Mouse (Mus musculus): ENCODE data around the gene Hps5. TPM values are rescaled to one million over a fixed set of nuclear protein-coding genes. Genes with fewer than 3 reads are reported as not detected.
"Not testable (repeated sequence)": the region's sequence is repeated elsewhere in the genome, so short reads cannot be mapped to it uniquely, and the experiment has no call there.

The Hps5 gene
- total RNA-seq, 2 experiments from 2014 or later = 9.7 to 11.3 TPM

DNA sequence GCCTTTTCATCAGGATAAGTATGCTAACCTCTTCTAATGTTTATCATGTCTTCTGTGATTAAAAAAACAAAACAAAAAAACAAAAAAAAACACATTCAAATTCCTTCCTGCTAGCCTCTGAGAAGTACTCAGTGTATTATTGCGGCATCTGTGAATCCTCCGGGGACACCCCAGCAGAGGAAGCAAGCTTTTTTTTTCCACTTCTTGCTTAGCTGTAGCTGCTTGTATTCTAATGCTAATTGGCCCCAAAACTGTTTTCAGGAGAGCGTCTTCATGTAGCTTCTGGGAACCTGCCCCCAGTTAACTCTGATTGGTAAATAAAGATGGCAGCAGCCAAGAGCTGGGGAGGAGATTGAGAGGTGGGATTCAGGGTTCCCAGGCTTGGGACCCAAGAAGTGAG lies 47.4 kb downstream of the Hps5 start:
- Histone ChIP-seq H3K27ac (peak overlapping the region; percentile 40), H3K4me3 (no peak overlapping the region)
- peak; percentile 39 for DNase-seq
- intact Hi-C loops (cut with DNase I) = no loop called here
- TF ChIP-seq CTCF (IDR thresholded peaks at IDR 0.05) = no peak

DNA sequence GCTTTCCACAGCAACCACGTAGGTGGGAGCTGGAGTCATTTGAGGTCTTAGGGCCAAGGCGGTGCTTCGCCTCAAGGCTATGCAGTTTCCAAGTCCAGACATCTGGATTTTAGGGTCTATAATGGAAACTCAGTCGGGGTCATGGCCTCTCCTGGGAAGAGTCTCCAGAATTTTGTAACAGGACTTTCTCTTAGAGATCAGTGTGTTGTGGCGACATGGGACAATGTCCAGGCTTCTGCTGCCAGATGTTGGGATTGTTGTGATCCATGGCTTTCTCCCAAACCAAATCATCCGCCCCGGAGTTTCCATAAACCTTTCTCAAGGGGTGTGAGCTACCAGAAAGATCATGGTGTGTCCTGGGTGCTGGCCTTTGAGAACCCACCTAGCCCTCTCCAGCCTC lies 49.5 kb downstream of the Hps5 start:
- intact Hi-C loops (cut with DNase I) = no loop called here
- Histone ChIP-seq H3K27ac (peak overlapping the region; percentile 56), H3K4me3 (no peak overlapping the region)
- peak; percentile 57 for DNase-seq
- TF ChIP-seq CTCF (IDR thresholded peaks at IDR 0.05) = no peak

DNA sequence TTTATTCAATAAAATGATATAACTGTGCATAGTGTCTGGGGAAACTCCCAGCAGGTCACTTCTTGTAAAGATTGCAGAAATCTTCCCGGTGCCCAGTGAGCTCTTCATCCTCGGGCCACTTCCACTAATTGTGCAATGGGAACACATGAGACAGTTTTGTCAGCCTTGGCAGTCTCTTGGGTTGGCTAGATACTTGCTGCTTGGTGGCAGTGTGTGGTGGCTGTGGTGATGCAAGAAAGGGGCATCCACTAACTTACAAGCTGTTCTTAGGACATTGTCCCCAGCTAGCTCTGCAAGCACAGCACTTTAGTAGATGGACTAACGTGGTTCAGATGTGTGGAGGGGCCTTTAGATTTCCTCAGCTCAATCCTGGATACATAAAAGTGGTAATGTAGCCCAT lies 50.0 kb downstream of the Hps5 start:
- DNase-seq = peak; percentile 46
- Histone ChIP-seq H3K27ac (peak overlapping the region; percentile 56), H3K4me3 (no peak overlapping the region)
- intact Hi-C loops (cut with DNase I) = loop anchor here (2.0 kb wide), 1 partner anchor 25 kb away; no protein-coding TSS in a partner anchor
- TF ChIP-seq CTCF (IDR thresholded peaks at IDR 0.05) = no peak

DNA sequence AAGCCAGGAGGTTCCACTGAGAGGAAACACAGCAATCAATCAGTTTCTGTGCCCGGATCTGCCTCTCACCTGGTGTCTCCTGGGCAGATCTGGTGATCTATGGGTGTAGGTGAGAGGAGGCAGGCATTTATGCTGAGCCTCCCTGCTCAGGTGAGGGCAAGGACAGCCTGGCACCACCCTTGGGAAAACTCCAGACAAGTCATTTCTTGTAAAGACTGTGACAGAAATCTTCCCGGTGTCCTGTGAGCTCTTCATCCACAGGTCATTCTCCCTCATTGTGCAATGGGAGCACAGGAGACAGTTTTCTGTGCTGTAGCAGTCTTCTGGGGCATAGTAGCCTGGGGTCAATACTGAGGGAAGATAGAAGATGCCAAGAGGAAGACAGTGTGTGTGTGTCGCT lies 53.0 kb downstream of the Hps5 start, which contains the start of gene Saa1:
TSS of gene Saa1 (minus strand) at position 101 of the 400 bp plus-strand sequence.
- intact Hi-C loops (cut with DNase I); H3K4me3 ChIP-seq; H3K27ac ChIP-seq; DNase-seq: not testable (repeated sequence)

DNA sequence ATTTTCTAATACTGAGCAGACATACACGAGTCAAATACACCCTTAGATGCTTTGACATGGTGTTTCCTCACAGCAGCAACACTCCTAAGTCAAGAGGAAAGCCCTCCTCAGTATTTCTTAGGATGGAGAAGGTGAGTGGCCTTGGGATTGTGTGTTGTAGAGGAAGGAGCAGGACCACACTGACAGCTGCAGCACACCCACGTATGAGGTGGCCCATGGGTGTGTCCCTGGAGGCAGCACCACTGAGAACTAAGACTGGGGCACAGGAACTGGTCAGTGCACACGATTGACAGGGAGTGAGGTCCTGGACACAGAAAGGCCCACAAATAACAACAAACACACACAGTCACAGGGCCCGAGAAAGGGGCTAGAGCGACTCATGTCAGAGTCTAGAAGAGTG lies 55.8 kb downstream of the Hps5 start:
- H3K27ac ChIP-seq; H3K4me3 ChIP-seq; intact Hi-C loops (cut with DNase I); DNase-seq: not testable (repeated sequence)

DNA sequence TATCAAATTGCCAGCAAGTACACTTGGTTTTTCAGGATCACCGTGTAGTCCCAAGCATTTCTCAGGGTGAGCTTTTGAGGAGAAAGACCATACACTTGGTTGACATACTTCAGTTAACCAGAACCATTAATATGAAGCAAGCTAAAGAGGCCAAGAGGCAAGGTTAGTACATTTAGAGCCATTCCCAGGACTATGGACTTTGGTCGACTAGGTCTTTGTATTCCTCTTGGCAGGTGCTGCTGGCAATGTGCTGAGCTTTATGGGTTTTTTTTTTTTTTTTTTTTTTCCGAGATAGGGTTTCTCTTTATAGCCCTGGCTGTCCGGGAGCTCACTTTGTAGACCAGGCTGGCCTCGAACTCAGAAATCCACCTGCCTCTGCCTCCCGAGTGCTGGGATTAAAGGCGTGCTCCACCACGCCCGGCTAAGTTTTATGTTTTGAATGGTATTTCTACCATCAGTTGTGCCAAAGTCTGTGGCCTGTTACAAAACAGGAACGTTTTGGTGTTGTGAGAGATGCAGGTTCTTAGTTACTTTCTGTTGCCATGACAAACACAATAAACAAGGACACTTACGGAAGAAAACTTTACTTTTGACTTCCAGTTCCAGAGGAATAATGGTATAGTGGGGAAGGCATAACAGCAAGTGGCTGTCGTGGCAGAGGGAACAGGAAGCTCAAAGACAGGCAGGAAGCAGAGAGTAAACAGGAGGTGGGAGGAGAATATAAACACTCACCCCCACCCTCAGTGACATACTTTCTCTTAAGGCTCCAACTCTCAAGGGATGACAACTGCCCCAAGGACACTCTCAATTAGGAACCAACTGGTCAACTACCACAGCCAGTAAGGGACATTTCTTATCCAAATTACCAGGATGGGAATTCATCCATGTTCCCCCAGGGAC lies 57.1 kb downstream of the Hps5 start:
- TF ChIP-seq CTCF (IDR thresholded peaks at IDR 0.05) = no peak
- Histone ChIP-seq H3K4me3 (no peak overlapping the region), H3K27ac (no peak overlapping the region)
- no peak for DNase-seq
- intact Hi-C loops (cut with DNase I) = no loop called here

DNA sequence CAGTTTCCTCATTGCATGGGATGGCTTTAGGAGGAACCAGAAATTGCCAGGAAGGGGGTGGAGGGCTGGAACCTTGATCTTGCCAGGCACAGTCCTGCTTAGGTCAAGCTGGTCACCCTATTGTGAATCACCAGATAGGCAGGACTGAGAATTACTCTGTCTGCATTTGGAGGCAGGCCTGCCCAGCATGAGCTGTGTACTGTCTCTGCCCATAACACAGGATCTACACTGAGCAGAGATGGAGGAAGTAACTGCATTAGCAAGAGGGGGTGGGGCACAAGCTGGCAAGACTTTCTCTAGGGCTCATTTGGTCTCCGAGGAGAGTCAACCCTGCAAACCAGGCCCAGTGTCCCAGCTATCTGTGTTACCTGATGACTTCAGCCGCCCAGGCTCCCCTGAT lies 60.9 kb downstream of the Hps5 start:
- no peak for TF ChIP-seq CTCF (IDR thresholded peaks at IDR 0.05)
- no peak overlapping the region for H3K27ac ChIP-seq
- intact Hi-C loops (cut with DNase I) = no loop called here
- DNase-seq = no peak
- H3K4me3 ChIP-seq = no peak overlapping the region

DNA sequence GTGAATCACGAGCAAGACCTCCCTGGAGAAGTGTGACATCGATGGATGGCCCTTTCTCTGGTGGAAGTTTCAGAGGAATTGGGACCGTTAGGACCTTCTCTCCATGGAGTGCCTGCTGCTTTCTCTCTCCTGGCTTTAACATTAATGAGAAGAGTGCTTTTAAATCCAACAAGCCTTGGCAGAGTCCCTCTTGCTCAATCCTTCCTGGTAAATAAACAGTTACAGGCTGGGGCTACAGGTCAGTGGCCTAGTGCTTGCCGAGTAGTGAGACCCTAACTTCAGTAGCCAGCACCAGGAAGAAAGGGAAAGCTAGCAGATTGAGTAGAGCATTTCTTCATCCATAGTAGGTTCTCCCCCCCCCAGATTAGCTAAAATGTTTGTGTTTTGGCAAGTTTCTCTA lies 63.4 kb downstream of the Hps5 start, which contains the start of gene Saa4:
TSS of gene Saa4 (minus strand) at position 146 of the 400 bp plus-strand sequence.
- intact Hi-C loops (cut with DNase I) = no loop called here
- no peak within 1 kb of the TSS for H3K4me3 ChIP-seq
- H3K27ac ChIP-seq = no peak within 1 kb of the TSS
- no peak for DNase-seq
- no peak for TF ChIP-seq CTCF (IDR thresholded peaks at IDR 0.05)

DNA sequence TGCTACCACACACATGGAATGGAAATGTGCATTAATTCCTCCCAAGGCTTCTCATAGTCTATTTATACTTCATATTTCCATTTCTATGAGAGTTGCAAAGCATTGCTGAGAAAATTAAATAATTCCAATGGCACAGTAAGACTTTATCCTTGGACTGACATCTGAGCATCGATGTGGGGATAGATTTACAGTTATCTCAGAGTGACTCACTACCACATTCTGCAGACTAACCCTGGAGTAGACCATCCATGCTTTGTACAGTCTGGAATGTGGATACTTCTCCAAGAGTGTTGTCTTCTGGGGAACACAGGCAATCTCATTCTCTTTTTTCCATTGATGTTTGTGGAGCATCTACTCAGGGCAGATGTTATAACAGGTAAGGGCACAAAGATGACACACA lies 68.3 kb downstream of the Hps5 start:
- no peak overlapping the region for H3K27ac ChIP-seq
- intact Hi-C loops (cut with DNase I) = loop anchor here (5.0 kb wide), 1 partner anchor 35 kb away; no protein-coding TSS in a partner anchor
- TF ChIP-seq CTCF (IDR thresholded peaks at IDR 0.05) = no peak
- no peak for DNase-seq
- no peak overlapping the region for H3K4me3 ChIP-seq

DNA sequence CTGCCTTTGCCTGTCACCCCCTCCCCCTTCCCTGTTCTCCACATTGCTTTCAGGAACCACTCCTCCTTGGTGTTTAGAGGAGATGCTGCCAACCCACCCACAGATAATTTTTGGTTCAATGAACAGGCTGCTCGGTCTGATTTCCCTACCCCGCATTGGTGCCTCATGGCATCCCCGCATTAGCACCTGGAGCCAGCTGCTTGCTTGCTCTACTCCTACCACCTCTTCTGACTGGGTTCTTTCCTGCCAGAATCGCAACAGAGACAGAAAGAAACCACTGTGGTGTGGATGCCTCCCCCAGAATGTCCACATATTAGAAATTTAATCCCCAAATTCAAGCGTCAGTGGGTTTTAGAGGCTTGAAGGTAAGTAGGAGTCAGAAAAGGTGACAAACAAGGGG lies 71.5 kb downstream of the Hps5 start:
- Histone ChIP-seq H3K27ac (no peak overlapping the region), H3K4me3 (no peak overlapping the region)
- TF ChIP-seq CTCF (IDR thresholded peaks at IDR 0.05) = no peak
- intact Hi-C loops (cut with DNase I) = no loop called here
- no peak for DNase-seq

DNA sequence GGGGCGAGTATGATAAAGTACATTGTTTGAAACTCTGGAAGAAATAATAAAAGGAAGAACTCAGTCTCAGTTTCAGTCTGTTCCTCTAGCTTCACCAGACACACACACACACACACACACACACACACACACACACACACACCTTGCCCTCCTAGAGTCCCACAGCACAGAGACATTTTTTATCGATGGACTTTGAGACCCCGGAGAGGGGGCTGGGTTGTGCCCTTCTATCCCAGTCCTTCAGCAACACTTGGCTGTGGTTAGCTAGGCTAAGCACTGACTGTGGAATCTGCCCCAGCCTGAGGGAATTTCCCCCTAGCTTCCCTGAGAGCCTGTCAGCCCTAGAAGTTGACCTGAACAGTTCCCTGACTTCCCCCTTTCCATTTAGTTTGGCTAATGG lies 72.0 kb downstream of the Hps5 start:
- Histone ChIP-seq H3K27ac (no peak overlapping the region), H3K4me3 (no peak overlapping the region)
- DNase-seq = no peak
- TF ChIP-seq CTCF (IDR thresholded peaks at IDR 0.05) = no peak
- intact Hi-C loops (cut with DNase I) = no loop called here

DNA sequence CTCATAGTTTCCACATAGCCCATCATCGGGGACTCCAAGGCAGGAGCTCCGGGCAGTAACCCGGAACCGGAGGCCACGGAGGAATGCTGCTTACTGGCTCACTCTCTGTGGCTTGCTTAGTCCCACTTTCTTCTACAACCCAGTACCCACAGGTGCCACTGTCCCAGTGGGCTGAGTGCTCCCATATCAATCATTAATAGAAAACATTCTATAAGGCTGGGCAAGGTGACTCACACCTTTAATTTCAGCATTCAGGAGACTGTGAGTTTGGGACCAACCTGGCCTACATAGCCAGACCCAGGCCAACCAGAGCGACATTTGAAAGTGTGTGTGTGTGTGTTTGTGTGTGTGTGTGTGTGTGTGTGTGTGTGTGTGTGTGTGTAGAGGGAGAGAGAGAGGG lies 72.5 kb downstream of the Hps5 start:
- TF ChIP-seq CTCF (IDR thresholded peaks at IDR 0.05) = no peak
- no peak for DNase-seq
- no peak overlapping the region for H3K27ac ChIP-seq
- no peak overlapping the region for H3K4me3 ChIP-seq
- intact Hi-C loops (cut with DNase I) = no loop called here

DNA sequence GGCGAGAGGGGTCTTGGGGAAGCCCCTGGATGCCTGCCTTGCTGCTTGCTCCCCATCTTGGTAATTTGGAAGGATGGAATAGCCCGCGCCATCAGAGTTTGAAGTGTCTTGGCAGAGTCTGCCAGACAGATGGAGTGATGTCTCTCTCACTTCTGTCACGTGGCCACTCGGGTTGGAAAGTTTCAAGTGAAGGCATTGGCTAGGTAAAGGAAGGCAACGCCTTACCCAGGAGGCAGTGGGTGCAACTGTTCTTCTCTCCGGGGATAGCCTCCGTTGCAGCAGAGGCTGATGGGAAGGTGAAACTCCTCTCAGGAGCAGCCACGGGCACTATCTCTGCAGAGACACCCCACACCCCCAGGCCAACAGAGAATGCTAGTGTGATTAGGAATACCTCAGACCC lies 75.4 kb downstream of the Hps5 start:
- Histone ChIP-seq H3K27ac (peak overlapping the region; percentile 69), H3K4me3 (no peak overlapping the region)
- DNase-seq = no peak
- no peak for TF ChIP-seq CTCF (IDR thresholded peaks at IDR 0.05)
- intact Hi-C loops (cut with DNase I) = loop anchor here (2.0 kb wide), 1 partner anchor 24 kb away; no protein-coding TSS in a partner anchor

DNA sequence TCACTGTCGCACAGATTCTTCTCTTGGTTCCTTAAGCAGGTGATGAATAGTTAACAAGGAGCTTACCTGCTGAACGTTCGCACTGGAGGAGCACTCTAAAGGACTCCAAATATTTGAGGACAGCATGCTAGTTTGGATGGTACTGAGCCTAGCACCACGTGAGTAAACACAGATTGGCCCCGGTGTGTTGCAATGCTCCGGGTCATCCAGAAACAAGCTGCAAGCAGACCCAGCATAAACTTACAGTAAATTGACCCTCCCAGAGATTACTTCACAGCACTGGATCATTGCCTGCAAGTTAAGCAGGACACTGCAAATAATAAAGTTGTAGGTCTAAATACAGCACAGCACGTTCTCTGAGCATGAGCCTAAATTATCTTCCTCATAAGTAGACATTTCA lies 76.3 kb downstream of the Hps5 start:
- no peak for TF ChIP-seq CTCF (IDR thresholded peaks at IDR 0.05)
- DNase-seq = peak; percentile 75
- Histone ChIP-seq H3K4me3 (no peak overlapping the region), H3K27ac (peak overlapping the region; percentile 69; the same call in 1 of the 2 replicates)
- intact Hi-C loops (cut with DNase I) = no loop called here
